Mouse (Mus musculus) left cerebral cortex, postnatal 4 days (tissue): ENCODE results near the gene Lgi4. TPM values are rescaled to one million over a fixed set of nuclear protein-coding genes. Genes with fewer than 3 reads are reported as not detected.

ENCODE experiments used
- DNase-seq: peaks from one replicate; pipeline ENCODE4 v3.0.0-alpha.2; 2022
- intact Hi-C: fragments of 180-260 bp; cut with DNase I; formaldehyde crosslinking; loops from one replicate; pipeline ENCODE4 v1.15.1; 2025
- total RNA-seq, 2 experiments: library from RNA; stranded (reverse); gene quantifications; 2 replicates each; pipeline ENCODE4 v1.2.3; 2021

Gene Lgi4
- total RNA-seq, 2 experiments from 2014 or later = 2.4 to 2.7 TPM

DNA sequence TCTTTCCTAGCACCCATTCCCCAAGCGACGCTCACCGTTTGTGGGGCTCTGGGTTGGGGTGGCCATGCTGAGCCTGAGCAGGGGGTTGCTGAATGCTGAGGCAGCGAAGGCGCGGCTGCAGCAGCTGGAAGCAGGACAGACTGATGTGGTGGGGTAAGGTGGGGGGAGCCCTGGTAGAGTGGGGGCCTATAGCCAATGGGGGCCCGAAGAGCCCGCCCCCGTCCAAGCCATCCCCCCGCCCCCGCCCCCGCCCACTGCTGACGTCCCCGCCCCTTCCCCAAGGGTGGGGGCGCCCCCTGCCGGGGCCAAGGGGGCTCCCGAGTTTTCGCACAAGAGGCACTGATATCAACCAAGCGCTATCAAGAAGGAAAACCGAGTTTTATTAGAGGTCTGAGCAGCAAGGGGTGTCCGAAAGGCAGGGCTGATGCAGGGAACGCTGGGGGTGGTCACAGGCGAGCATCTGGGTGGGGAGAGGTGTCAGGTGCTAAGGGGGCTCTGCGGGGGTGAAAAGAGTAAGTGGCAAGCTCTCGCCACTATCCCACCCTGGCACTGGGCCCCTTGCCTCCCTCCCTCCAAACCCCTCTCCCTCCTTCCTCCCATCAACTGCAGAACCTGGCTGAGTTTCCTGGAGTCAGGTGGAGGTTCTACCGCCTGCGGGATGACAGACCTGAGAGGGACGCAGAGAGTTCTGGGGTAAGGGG lies 7.7 kb upstream of the Lgi4 start, which contains the start of gene Fxyd7:
TSS of gene Fxyd7 (minus strand) at position 147 of the 701 bp plus-strand sequence.
- DNase-seq = peak; percentile 24
- intact Hi-C loops = no loop called here

DNA sequence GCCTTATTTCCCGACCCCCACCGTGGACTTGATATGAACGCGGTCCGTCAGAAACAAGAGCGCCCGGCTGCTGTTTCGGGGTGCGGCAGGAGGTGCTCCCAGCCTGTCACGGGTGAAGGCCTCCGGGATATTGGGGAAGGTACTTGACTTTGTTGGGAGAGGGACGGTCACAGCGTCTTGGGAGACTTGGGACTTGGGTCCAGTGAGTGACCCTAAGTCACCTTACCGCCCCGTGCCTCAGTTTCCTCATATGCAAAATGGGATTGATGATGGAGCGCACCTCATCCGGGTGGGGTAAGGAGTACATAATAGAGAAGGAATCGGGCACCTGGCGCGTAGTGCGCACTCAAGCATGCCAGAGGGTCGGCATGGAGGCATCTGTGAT lies 6.9 kb upstream of the Lgi4 start:
- intact Hi-C loops = no loop called here

DNA sequence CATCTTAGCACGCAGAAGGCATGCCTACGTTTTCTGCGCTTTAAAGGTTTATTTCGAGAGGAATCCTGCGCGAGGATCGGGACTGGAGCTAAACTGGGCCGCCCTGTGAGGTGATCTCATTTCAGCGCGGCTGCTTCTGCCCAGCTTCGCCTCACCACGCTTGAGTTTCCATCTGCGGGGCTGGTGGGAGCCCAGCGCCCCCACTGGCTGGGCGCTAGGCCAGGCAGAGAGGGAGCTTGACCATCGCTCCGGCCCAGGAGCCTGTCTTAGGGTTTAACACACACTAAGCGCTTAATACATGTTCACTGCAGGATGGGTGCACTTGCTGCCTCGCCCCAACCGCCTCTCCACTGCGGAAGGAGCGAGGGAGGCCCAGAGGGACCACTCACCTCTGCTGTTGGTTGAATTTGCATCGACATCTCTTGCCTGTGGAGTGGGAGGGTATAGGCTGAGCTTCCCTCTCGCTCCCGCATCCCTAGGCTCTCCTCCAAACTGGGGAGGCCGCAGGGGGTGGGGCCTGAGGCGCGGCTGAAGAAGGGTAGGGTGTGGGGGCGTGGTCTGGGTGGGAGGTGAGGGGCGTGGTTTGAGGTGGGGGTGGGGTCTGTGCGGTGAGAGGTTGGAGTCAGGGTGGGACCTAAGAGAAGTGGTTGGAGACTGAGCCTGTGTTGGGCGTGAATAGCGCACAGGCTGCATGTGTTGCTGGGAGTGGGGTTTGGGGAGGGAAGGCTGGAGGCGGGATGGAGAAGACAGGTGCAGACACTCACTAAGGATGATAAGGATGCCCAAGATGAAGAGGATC lies 6.3 kb upstream of the Lgi4 start:
- intact Hi-C loops = no loop called here
- peak; percentile 64 for DNase-seq

More for the DNA sequence above, 6.9 kb upstream of the Lgi4 start:
- DNase-seq = no peak

DNA sequence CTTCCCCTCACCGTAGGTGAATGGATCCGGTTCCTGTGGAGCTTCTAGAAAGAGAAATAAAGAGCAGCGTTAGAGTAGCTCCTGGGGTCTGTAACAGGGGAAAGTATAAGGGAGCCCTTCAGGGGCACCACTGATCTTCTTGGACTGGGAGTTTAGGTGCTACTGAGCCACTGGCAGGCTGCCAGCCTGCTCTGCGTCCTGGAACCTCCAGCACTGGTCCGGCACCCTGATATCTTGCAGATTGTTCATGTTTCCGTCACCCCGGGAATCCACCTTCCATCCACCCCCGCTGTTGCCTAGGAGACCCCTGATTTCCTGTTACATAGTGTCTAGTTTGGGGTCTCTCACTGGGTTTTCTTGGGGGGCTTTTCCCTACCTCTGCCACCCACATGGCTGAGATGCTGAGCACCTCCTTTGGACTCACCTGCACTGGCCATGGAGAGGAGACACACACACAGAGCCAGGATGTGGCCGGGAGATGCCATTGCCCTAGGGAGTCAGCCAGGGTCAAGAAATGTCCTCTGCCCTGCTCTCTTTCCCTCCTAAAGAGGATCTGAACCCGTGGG lies 5.2 kb upstream of the Lgi4 start:
- intact Hi-C loops = no loop called here
- DNase-seq = no peak

DNA sequence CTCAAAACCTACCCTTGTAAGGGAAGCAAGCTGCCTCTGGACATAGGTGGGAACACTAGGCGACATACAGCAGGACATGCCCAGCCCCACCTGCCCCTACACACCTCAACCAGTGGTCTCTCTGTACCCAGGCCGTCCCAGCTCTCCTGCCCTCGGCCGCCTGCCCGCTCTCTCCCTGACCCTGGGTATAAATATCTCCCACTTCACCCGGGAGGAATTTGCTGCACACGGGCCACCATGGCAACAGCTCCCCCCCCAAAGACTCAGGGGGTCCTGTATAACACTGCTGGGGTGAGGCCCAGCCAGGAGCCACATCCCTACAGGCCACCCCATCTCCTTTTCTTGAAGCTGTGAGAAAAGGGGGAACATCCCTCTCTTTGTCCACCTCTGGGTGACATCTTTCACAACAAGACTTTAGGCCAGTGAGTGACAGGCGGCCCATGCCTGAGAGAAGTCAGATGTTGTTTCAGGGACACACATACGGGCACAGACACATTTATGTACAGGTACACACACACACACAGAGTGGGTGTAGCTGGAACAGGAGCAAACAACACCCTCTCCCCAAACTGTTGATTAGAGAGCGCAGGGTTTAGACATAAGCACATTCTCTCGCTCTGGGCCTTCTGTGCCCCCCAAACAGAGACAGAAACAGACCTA lies 4.4 kb upstream of the Lgi4 start:
- no peak for DNase-seq
- intact Hi-C loops = no loop called here

DNA sequence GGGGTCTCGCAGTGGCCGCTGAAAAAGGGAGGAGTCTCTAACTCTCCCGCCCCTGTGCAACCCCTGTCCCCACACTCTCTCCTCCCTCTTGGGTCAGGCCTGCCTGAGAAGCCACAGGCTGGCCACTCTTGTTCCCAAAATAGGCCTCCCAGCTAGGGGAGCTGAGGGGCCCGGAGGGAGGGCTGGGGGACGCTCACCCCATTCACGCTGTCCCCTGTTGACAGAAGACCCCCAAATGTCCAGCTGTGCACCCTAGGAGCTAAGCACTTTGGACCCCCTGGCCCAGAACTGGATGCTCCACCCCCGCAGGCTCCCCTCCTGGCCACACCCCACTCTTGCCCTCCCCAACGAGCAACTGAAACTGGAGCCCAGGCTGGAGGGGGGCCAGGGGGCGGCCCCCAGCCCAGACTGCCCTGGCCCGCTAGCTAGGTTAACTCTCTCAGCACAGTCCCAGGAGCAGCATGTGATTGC lies 3.8 kb upstream of the Lgi4 start:
- intact Hi-C loops = no loop called here
- DNase-seq = peak; percentile 71

GRCm38 (mm10) chr7:31055883-31056282 lies 3.3 kb upstream of the Lgi4 start:
- intact Hi-C loops = no loop called here

DNA sequence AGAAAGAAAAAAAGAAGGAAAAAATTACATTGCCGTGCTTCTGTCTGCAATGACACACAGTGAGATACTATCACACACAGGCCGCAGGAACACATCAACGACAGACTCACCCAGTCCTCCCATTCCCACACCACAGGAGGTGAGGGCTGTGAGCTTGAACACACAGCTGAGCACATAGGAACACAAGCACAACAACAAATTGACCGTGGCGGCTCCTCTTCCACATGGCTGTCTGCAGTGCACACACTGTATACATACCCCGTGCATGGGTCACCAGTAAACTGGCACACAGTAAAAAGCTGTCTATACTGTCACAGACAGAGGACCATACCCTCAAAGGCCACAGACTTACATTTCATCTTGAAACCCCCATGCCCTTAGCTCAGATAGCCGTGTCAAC lies 2.7 kb upstream of the Lgi4 start:
- intact Hi-C loops = no loop called here
- no peak for DNase-seq

More at GRCm38 (mm10) chr7:31055883-31056282, 3.3 kb upstream of the Lgi4 start:
- DNase-seq = no peak

DNA sequence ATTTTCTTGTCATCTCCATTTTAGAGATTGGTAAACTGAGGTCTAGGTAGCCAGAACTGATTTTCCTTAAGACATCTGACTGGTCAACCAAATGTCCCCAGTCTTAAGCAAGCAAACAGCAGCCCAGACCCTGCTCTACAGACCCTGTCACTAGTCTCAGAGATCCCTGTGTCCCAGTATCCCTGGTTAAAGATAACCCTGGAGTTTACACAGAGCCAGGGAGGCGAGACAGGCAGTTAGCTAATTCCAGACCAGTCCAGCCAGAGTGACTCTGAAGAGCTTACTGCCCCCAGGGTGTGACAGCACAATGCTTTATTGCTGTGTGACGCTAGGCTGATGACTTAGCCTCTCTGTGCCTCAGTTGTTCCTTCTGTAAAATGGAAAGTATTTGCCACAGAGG lies 2.1 kb upstream of the Lgi4 start, which contains the start of gene Fxyd1:
TSS of gene Fxyd1 (minus strand) at position 129 of the 400 bp plus-strand sequence.
- DNase-seq = no peak
- intact Hi-C loops = no loop called here

DNA sequence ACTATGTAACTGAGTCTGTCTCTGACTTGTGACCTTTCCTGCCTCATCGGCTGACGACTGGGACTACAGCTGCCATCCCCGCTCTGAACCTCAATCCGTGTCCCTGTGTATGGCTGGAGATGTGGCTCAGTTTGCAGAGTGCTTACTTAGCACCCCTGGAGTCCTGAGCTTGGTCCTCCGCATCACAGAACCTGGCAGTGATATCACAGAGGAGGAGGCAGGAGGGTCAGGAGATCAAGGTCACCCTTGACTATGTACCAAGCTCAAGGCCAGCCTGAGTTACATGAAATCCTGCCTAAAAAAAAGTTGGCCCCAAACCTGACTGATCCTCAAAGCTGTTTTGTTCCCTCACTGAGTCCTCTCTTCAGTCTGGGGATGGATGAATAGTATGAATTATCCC lies 1.4 kb upstream of the Lgi4 start:
- DNase-seq = no peak
- intact Hi-C loops = no loop called here

DNA sequence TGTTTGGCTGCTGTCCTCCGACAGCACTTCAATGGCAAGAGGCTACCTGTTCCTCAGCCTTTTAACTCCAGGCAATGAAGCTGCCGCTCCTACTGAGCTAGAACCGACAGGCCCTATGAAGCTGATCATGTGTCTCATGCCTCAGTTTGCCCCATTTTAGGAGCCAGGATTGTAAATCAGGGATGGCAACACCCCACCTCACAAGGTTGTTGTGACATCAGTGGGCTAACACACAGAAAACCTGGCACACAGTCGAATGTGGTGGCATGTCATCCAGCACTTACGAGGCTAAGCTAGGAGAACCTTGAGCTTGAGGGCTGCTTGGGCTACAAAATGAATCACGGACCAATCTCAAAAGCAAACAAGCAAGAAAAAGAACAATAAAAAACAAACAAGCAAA lies 931 bp upstream of the Lgi4 start:
- intact Hi-C loops = no loop called here
- no peak for DNase-seq

DNA sequence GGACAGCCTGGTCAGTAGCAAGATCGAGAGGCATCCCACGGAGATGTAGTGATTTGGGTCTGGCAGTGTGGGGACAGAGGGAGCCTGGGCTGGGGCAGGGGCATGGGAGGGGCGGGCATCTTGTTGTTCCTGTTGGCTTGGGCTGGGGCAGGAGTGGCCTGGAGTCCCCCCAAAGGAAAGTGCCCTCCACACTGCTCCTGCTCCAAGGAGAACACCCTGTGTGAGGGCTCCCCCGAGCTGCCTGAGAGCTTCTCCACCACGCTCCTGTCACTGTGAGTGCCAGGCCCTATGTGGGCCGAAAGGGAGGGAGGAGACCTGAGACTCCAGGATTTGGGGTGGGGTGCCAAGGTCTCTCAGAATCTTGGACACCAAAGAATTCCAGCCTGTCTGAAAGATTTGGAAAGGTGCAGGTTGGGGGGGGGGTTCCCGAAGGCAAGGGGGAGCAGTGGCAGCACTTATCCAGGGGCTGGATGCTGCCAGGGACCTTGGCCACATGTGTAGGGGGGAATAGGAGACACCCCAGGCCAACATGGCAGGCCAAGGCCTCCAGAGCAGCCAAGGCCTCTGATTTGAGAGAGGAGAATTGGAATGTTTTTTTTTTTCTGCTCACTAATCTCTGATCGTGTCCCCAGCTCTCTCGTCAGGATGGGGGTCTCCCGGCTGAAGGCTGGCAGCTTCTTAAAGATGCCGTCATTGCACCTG lies 928 bp downstream of the Lgi4 start:
- intact Hi-C loops = no loop called here
- peak; percentile 17 for DNase-seq

- intact Hi-C loops = no loop called here
- DNase-seq = no peak
Observed at GRCm38 (mm10) chr7:31060621-31061010, 1.5 kb downstream of the Lgi4 start.

GRCm38 (mm10) chr7:31063074-31063560 lies 4.0 kb downstream of the Lgi4 start:
- intact Hi-C loops = no loop called here
- no peak for DNase-seq

DNA sequence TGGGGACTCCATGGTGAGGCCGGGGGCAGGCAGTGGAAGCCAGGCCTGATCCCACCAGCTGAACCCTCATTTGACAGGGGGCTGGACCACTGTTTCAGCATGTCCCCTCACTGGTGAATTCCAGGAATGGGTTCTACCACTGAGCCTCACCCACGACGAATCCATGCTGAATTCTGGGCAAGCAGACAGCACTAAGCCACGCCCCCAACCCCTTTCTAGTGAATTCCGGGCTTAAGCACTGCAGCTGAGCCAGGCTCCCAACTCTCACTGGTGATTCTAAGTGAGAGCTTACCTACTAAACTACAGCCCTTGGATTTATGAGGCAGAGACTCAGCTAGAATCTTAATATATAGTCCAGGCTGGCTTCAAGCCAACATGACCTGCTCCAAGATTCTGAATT lies 8.7 kb downstream of the Lgi4 start:
- intact Hi-C loops = no loop called here
- DNase-seq = peak; percentile 57

DNA sequence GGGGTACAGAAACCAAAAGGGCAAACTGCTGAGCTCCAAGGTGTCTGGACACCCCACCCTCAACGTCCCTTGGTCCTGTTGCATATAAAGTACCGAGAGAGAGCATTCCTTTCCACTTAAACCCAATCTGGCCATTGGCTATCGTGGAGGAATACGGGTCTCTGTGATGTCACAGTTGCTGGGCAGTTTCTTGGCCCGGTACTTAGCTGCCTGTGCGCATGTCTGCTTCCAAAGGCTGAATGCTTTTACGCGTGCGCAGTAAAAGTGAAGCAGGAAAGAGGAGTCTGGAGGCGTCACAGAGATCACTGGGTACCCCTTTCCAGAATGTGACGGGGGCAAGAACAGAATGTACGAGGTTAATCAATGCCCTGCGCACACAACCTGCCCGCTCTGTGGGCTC lies 10.3 kb downstream of the Lgi4 start:
- intact Hi-C loops = no loop called here
- DNase-seq = no peak

- intact Hi-C loops = no loop called here
- peak; percentile 17 for DNase-seq
Observed at GRCm38 (mm10) chr7:31070324-31070723, 11.2 kb downstream of the Lgi4 start.

DNA sequence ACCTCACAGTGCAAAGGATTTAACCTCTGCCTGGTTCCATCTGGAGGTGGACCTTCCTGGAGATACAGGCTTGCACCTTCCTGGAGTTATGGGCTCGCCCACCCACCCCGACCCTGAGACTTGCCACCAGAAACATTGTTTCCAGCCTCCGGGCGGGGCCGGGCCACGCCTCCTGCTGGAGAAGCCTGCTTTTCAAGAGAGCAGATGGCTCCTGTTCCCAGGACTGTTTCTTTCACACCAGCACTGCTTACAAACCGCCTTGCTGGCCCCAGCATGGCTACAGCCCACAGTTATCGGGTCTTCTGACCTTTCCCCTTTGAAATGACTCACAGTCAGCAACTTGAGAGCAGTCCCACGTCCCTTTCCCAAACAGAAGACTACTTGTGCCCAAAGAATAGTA lies 13.2 kb downstream of the Lgi4 start:
- no peak for DNase-seq
- intact Hi-C loops = no loop called here

- no peak for DNase-seq
- intact Hi-C loops = no loop called here
Observed at GRCm38 (mm10) chr7:31073546-31073945, 14.4 kb downstream of the Lgi4 start.

DNA sequence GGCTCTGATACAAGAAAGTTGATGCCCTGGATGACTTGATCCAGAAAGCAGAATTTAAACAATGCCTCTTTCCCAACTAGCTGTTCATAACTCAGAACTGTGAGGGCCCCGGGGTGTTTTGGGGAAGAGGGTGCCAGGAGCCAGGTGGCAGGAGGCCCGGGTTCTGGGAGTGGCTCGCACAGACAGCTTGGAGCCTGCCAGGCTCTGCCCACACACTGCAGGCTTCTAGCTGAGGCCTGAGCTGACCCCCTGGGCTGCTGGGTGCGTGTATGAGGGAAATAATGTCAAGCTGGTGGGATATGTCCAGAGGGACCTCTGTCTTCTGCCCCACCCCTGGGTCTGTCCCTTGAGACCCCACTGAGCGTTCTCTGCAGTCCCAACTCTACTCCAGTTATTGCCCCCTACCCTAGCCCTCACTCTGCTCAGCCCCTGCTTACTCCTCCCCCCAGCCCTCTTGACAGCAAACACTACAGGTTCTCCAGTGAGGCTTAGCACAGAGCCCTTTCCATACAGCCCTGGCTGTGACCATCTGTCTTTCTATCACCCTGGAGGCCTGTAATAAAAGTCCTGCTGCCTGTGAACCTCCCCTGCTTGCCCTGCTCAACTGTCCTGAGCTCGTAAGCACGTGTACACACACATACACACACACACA lies 15.0 kb downstream of the Lgi4 start:
- peak; percentile 21 for DNase-seq
- intact Hi-C loops = no loop called here
